ENCODE assay signal across 8 mouse cellular contexts in the genomic region with DNA sequence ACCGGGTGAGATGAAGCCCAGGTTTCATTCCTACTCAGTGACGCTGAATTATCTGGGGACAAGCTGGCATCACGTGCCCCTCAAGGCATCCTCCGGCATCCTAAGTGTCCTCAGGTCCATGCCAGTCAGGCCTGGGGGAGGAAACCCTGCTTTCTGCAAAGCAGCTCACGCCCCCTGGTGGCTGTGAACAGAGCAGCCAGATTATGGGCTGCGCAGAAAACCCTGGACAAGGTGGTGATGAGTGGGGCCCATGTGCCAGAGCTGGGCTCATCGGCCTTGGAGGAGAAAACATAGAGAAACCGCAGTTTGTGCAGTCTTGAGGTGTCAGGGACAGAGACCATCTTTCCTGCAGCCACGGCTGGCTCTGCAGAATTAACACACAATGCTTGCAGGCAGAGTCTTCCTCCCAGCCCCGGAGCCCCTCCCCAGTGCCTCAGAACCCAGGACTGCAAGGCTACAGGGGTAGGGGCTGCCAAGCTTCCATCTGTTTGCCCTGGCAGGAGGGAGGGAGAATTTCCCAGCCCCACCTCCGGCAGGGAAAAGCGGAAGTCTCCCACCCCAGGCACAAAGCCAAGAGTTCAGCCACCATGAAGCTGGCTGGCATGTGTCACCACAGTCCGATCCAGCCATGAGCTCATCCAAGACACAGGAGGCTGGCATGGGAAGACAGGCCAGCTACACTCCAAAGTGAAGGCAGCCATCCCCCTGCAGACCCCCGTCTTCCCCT.
DNase-seq lines count a peak whose midpoint lies in the region; ATAC-seq and TF ChIP-seq lines count a peak whose summit lies in the region.

No protein-coding gene starts in this region.

- H3K27me3 ChIP-seq in ES-Bruce4 (ENCODE audit: control insufficient read depth, insufficient read depth, low read length, poor library complexity, severe bottlenecking): no peaks in the 10 kb centered on the region
- H3K27me3 ChIP-seq in liver, postnatal 0 days (ENCODE audit: insufficient read depth, low read length): peaks cover 42% of the 10 kb centered on the region

- H3K36me3 ChIP-seq in ES-Bruce4 (ENCODE audit: control insufficient read depth, insufficient read depth, low read length, poor library complexity, severe bottlenecking): no peaks in the 10 kb centered on the region
- H3K36me3 ChIP-seq in liver, postnatal 0 days (replicated peaks; ENCODE audit: insufficient read depth, low read length): no peaks in the 10 kb centered on the region

- H3K9ac ChIP-seq in ES-Bruce4 (ENCODE audit: low read depth, poor library complexity, severe bottlenecking): no peak overlapping the region
- H3K9ac ChIP-seq in liver, postnatal 0 days (replicated peaks): no peak overlapping the region

- no peak for TF ChIP-seq POLR2A in ES-Bruce4 (IDR thresholded peaks at IDR 0.05; ENCODE audit: insufficient read depth, low read length)
- TF ChIP-seq POLR2A in bone marrow, adult 2 months (IDR thresholded peaks at IDR 0.05; ENCODE audit: borderline replicate concordance, control insufficient read depth, low read depth, low read length): no peak
- no peak for TF ChIP-seq POLR2A in embryonic fibroblast, embryonic 13.5 days (IDR thresholded peaks at IDR 0.05; ENCODE audit: low read depth, low read length)
- TF ChIP-seq POLR2A in olfactory bulb, adult 2 months (IDR thresholded peaks at IDR 0.05; ENCODE audit: insufficient read depth, low read depth, low read length): no peak

- TF ChIP-seq EP300 in ES-Bruce4 (IDR thresholded peaks at IDR 0.05; ENCODE audit: insufficient read depth, low read depth, low read length): no peak
- TF ChIP-seq EP300 in liver, postnatal 0 days (IDR thresholded peaks at IDR 0.05; ENCODE audit: low read depth): no peak

- H3K4me2 ChIP-seq in liver, postnatal 0 days (ENCODE audit: low read depth, low read length): no peak overlapping the region

- TF ChIP-seq CTCF in ES-Bruce4 (IDR thresholded peaks at IDR 0.05; ENCODE audit: low read depth, low read length): peak; percentile 89
- peak; percentile 76 for TF ChIP-seq CTCF in bone marrow, adult 2 months (IDR thresholded peaks at IDR 0.05; ENCODE audit: control insufficient read depth, insufficient read depth, low read length)
- TF ChIP-seq CTCF in embryonic fibroblast, embryonic 13.5 days (IDR thresholded peaks at IDR 0.05; ENCODE audit: borderline replicate concordance, insufficient read depth, low read length): peak; percentile 77
- peak; percentile 81 for TF ChIP-seq CTCF in liver, postnatal 0 days (IDR thresholded peaks at IDR 0.05; ENCODE audit: low read depth)
- peak; percentile 88 for TF ChIP-seq CTCF in olfactory bulb, adult 2 months (IDR thresholded peaks at IDR 0.05; ENCODE audit: insufficient read depth, low read depth, low read length)

- no peak for ATAC-seq in liver, postnatal 0 days

- DNase-seq in heart, adult 9 months (ENCODE audit: low spot score in 2 of 2): peak; percentile 27 to 37
- DNase-seq in kidney, postnatal 25 days: peak; percentile 68 to 70
- DNase-seq in liver, postnatal 0 days: peak; percentile 64
- peak; percentile 30 for DNase-seq in urinary bladder, adult 2 months (ENCODE audit: low spot score)

- H3K4me3 ChIP-seq in ES-Bruce4 (ENCODE audit: low read depth, low read length): no peak overlapping the region
- H3K4me3 ChIP-seq in bone marrow, adult 2 months (replicated peaks; ENCODE audit: control insufficient read depth, low read depth, low read length): no peak overlapping the region
- no peak overlapping the region for H3K4me3 ChIP-seq in embryonic fibroblast, embryonic 13.5 days (ENCODE audit: insufficient read depth, low read length)
- no peak overlapping the region for H3K4me3 ChIP-seq in liver, postnatal 0 days (ENCODE audit: low read depth, low read length)
- H3K4me3 ChIP-seq in olfactory bulb, adult 2 months (ENCODE audit: insufficient read depth, low read depth, low read length): no peak overlapping the region

- no peak overlapping the region for H3K27ac ChIP-seq in ES-Bruce4 (ENCODE audit: insufficient read depth, low read length)
- H3K27ac ChIP-seq in bone marrow, adult 2 months (ENCODE audit: control insufficient read depth, insufficient read depth, low read depth, low read length, poor library complexity): no peak overlapping the region
- no peak overlapping the region for H3K27ac ChIP-seq in embryonic fibroblast, embryonic 13.5 days (ENCODE audit: insufficient read depth, low read length)
- H3K27ac ChIP-seq in liver, postnatal 0 days (ENCODE audit: low read depth): no peak overlapping the region
- H3K27ac ChIP-seq in olfactory bulb, adult 2 months (ENCODE audit: insufficient read depth, low read depth, low read length): no peak overlapping the region

- no peaks in the 10 kb centered on the region for H3K4me1 ChIP-seq in ES-Bruce4 (ENCODE audit: control insufficient read depth, insufficient read depth, low read length)
- H3K4me1 ChIP-seq in bone marrow, adult 2 months (ENCODE audit: control insufficient read depth, insufficient read depth, low read length): no peaks in the 10 kb centered on the region
- H3K4me1 ChIP-seq in embryonic fibroblast, embryonic 13.5 days (ENCODE audit: control insufficient read depth, insufficient read depth, low read length): no peaks in the 10 kb centered on the region
- no peaks in the 10 kb centered on the region for H3K4me1 ChIP-seq in liver, postnatal 0 days (ENCODE audit: insufficient read depth)
- H3K4me1 ChIP-seq in olfactory bulb, adult 2 months (ENCODE audit: control insufficient read depth, insufficient read depth, low read length): peaks cover 29% of the 10 kb centered on the region

- H3K9me3 ChIP-seq in ES-Bruce4 (replicated peaks; ENCODE audit: control insufficient read depth, insufficient read depth, low read length, poor library complexity, severe bottlenecking): no peaks in the 10 kb centered on the region
- H3K9me3 ChIP-seq in liver, postnatal 0 days (ENCODE audit: low read length): no peaks in the 10 kb centered on the region

- WGBS in bone marrow, adult 2 months: 37% methylated on average over 14 of the region's 14 CpGs
- WGBS in liver, postnatal 0 days (ENCODE audit: insufficient replicate concordance): 46% methylated on average over 14 of the region's 14 CpGs
- 32% methylated on average over 14 of the region's 14 CpGs for WGBS in olfactory bulb, adult 2 months
